Mouse (Mus musculus): ENCODE data around the gene Stxbp6. TPM values are rescaled to one million over a fixed set of nuclear protein-coding genes. Genes with fewer than 3 reads are reported as not detected.

Gene Stxbp6
- polyA plus RNA-seq, 1 experiment: not detected

DNA sequence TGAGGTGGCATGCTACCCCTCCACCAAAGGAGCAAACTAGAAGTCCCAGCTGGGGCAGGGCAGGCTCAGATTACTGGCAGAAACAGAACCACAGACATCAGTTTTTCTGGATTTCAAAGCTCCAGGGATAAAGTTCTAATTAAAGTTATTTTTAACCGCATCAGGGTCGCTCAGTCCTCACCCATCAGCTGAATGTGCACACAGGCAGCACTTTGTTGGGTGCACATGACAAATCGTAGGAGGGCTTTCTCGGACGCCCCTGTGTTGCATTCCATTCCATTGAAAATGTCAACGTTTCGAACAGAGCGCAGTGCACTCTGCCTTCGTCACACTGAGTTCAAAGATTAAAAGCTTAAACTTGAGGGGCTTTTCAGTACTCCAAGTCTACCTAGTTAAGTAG lies 84.1 kb downstream of the Stxbp6 start:
- no peaks in the 10 kb centered on the region for H3K27me3 ChIP-seq (ENCODE audit: control insufficient read depth)
- no peaks in the 10 kb centered on the region for H3K36me3 ChIP-seq (ENCODE audit: control insufficient read depth)
- H3K9me3 ChIP-seq (ENCODE audit: control insufficient read depth, low read length): no peaks in the 10 kb centered on the region
- no peak overlapping the region for H3K4me3 ChIP-seq (replicated peaks)
- no peaks in the 10 kb centered on the region for H3K4me1 ChIP-seq (ENCODE audit: control insufficient read depth)
- TF ChIP-seq TAL1 (IDR thresholded peaks at IDR 0.05; ENCODE audit: low read length): no peak
- no peak for TF ChIP-seq GATA1 (IDR thresholded peaks at IDR 0.05; ENCODE audit: low read length)

DNA sequence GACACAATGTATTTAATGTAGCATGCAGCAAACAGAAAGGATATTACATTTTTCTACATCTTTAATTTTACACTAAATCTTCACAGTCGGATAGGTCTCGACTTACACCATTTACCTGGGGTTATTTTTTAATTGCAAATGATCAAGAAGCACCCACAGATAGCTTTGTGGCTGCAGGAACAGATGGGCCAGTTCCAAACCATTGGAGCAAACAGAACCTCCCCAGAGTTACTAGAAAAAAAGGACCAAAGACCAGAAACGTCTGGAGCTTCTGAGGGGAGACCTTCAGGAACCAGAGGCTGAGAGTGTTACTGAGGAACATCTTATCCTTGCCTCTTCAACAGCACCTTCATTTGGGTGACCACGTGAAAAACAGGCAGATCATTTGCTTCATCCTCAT lies 85.5 kb downstream of the Stxbp6 start:
- no peaks in the 10 kb centered on the region for H3K36me3 ChIP-seq (ENCODE audit: control insufficient read depth)
- H3K4me3 ChIP-seq (replicated peaks): no peak overlapping the region
- H3K4me1 ChIP-seq (ENCODE audit: control insufficient read depth): no peaks in the 10 kb centered on the region
- no peaks in the 10 kb centered on the region for H3K9me3 ChIP-seq (ENCODE audit: control insufficient read depth, low read length)
- no peaks in the 10 kb centered on the region for H3K27me3 ChIP-seq (ENCODE audit: control insufficient read depth)
- no peak for TF ChIP-seq GATA1 (IDR thresholded peaks at IDR 0.05; ENCODE audit: low read length)
- TF ChIP-seq TAL1 (IDR thresholded peaks at IDR 0.05; ENCODE audit: low read length): no peak

DNA sequence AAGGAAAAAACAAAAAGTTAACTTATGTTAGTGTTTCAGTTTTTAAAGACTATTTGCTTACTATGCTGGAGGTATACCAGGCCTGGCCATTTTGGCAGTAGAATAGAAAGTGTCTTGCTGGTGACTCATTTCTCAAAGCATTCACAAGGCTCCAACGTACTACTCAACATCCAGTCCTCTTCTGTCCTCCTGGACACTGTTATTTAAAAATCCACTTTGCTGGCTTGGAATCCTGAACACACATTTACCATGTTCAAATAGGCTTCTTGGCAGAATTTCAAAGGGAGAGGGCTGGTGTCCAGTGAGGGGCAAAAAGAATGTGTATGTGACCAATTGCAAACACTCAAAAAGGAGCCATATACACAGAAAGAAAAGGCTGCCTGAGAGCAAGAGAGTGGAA lies 86.7 kb downstream of the Stxbp6 start:
- Histone ChIP-seq H3K4me1 (ENCODE audit: control insufficient read depth) (no peaks in the 10 kb centered on the region), H3K27me3 (ENCODE audit: control insufficient read depth) (no peaks in the 10 kb centered on the region), H3K9me3 (ENCODE audit: control insufficient read depth, low read length) (no peaks in the 10 kb centered on the region), H3K36me3 (ENCODE audit: control insufficient read depth) (no peaks in the 10 kb centered on the region), H3K4me3 (replicated peaks) (no peak overlapping the region)
- TF ChIP-seq GATA1 (IDR thresholded peaks at IDR 0.05; ENCODE audit: low read length): no peak
- no peak for TF ChIP-seq TAL1 (IDR thresholded peaks at IDR 0.05; ENCODE audit: low read length)

DNA sequence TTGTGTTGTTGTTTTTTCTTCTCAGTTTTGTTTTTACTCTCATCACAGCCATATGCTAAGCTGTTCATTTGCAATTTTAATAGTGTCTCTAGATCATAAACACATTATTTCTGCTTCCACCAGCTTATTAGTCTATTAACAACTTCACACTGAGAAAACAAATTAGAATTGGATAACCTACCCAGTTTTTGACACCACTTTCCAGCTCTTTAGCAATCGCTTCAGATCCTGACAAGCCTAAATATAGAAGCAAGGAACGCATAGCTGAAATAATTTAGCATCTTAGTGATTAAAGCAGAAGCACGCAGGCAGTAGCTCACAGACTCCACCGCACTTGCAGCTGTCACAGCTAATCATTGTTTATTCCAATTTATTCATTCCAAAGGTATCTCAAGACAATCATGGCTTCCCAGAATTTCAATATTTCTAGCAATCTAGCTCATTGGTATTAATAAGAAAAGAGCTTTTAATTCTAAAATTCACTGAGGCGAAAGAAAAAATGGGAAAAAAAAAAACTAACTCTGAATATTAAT lies 95.1 kb downstream of the Stxbp6 start:
- H3K4me3 ChIP-seq (replicated peaks): no peak overlapping the region
- H3K36me3 ChIP-seq (ENCODE audit: control insufficient read depth): no peaks in the 10 kb centered on the region
- no peak for TF ChIP-seq GATA1 (IDR thresholded peaks at IDR 0.05; ENCODE audit: low read length)
- TF ChIP-seq TAL1 (IDR thresholded peaks at IDR 0.05; ENCODE audit: low read length): no peak
- no peaks in the 10 kb centered on the region for H3K4me1 ChIP-seq (ENCODE audit: control insufficient read depth)
- H3K27me3 ChIP-seq (ENCODE audit: control insufficient read depth): no peaks in the 10 kb centered on the region
- H3K9me3 ChIP-seq (ENCODE audit: control insufficient read depth, low read length): no peaks in the 10 kb centered on the region

DNA sequence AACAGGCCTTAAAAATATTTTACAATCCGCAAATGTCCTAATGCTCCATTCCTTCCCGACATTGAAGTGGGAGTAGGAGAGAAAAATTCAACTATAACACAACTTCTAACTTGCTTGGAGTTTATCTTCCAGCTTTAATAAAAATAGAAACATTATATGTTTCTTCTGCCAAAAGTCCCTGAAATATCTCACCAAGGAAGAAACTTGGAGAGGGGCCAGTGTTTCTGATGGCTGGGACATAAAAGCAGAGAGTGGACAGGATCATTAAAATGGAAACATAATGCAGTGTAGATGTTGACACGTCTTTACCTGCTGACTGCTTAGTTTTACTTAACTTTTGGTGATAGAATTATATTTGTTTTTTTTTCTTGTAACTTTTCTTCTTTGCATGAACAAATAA lies 99.2 kb downstream of the Stxbp6 start:
- Histone ChIP-seq H3K9me3 (ENCODE audit: control insufficient read depth, low read length) (no peaks in the 10 kb centered on the region; the same call in 1 of the 2 replicates), H3K4me1 (ENCODE audit: control insufficient read depth) (no peaks in the 10 kb centered on the region), H3K36me3 (ENCODE audit: control insufficient read depth) (no peaks in the 10 kb centered on the region), H3K27me3 (ENCODE audit: control insufficient read depth) (no peaks in the 10 kb centered on the region), H3K4me3 (replicated peaks) (no peak overlapping the region)
- TF ChIP-seq GATA1 (IDR thresholded peaks at IDR 0.05; ENCODE audit: low read length) (no peak), TAL1 (IDR thresholded peaks at IDR 0.05; ENCODE audit: low read length) (no peak)

DNA sequence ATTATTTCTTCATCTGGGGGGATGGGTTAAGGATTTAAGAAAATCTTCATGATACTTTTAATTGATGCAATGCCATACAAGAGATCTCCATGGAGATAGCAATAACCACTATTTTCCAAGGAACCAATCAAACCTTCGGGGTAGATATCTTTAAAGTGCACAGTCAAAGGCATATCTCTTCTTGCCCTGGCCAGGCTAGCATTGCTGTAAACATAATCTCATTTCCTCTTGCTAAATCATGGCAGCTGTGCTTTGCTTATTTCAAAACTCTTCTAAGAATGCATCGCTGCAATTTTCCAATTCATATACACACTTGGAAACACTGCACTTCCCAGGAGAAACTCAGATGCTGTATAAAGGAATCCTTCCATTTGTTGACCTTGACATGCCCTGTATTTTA lies 103.0 kb downstream of the Stxbp6 start:
- Histone ChIP-seq H3K4me1 (ENCODE audit: control insufficient read depth) (no peaks in the 10 kb centered on the region), H3K4me3 (replicated peaks) (no peak overlapping the region), H3K9me3 (ENCODE audit: control insufficient read depth, low read length) (no peaks in the 10 kb centered on the region; the same call in 1 of the 2 replicates), H3K36me3 (ENCODE audit: control insufficient read depth) (no peaks in the 10 kb centered on the region), H3K27me3 (ENCODE audit: control insufficient read depth) (no peaks in the 10 kb centered on the region)
- TF ChIP-seq GATA1 (IDR thresholded peaks at IDR 0.05; ENCODE audit: low read length) (no peak), TAL1 (IDR thresholded peaks at IDR 0.05; ENCODE audit: low read length) (no peak)

DNA sequence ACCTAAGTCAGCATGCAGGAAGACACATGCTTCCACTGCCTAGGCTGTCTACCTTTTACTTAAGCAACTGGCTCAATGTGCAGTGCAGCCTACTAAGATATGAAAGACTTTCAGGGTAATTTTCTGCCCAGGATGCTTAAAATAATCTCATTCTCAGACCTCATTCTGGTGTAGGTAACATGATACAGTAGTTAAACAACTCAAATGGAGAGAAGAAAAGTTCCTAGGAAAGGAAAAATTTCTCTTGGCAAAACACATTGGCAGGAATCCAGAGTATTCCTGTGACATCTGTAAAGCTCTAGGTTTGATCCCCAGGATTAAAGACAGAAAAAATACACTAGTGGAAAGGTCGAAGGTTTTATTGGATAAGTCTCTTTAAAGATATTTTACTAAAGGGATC lies 107.1 kb downstream of the Stxbp6 start:
- TF ChIP-seq TAL1 (IDR thresholded peaks at IDR 0.05; ENCODE audit: low read length) (no peak), GATA1 (IDR thresholded peaks at IDR 0.05; ENCODE audit: low read length) (no peak)
- H3K4me1 ChIP-seq (ENCODE audit: control insufficient read depth): no peaks in the 10 kb centered on the region
- H3K9me3 ChIP-seq (ENCODE audit: control insufficient read depth, low read length): no peaks in the 10 kb centered on the region; the same call in 1 of the 2 replicates
- H3K27me3 ChIP-seq (ENCODE audit: control insufficient read depth): no peaks in the 10 kb centered on the region
- no peak overlapping the region for H3K4me3 ChIP-seq (replicated peaks)
- H3K36me3 ChIP-seq (ENCODE audit: control insufficient read depth): no peaks in the 10 kb centered on the region

DNA sequence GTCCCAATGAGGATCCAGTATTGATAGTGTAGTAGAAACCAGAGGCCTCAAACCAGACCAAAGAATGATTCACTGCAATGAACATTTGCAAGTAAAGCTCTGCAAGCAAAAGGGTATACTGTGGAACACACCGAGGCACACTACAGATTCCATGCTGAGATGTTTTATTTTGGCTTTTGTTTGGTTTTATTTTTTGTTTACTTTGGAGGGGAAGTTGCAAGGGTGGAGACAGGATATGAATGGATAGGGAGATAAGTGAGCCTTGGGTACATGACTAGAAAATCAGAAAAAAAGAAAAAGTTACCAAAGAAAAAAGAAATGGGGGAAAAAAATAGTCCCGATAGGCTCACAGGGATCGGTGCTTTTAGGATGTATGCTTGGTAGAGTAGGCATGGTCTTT lies 117.0 kb downstream of the Stxbp6 start:
- no peak for TF ChIP-seq TAL1 (IDR thresholded peaks at IDR 0.05; ENCODE audit: low read length)
- TF ChIP-seq GATA1 (IDR thresholded peaks at IDR 0.05; ENCODE audit: low read length): no peak
- Histone ChIP-seq H3K27me3 (ENCODE audit: control insufficient read depth) (no peaks in the 10 kb centered on the region), H3K4me1 (ENCODE audit: control insufficient read depth) (no peaks in the 10 kb centered on the region), H3K9me3 (ENCODE audit: control insufficient read depth, low read length) (no peaks in the 10 kb centered on the region), H3K4me3 (replicated peaks) (no peak overlapping the region), H3K36me3 (ENCODE audit: control insufficient read depth) (no peaks in the 10 kb centered on the region)

DNA sequence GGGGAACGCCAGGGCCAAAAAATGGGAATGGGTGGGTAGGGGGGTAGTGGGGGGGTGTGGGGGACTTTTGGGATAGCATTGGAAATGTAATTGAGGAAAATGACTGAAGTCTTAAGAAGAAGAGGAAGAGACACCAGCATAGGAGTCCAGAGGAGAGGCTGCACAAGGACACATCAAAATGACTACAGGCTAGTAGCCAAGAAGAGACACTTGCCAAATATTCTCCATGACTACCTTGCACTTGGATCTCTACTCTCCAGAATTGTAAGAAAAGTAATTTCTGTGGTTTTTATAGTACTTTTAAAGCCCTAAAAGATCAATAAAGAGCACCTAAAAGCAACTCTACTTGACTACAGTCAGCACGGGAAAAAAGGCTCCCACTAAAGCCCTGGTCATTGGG lies 121.4 kb downstream of the Stxbp6 start:
- TF ChIP-seq TAL1 (IDR thresholded peaks at IDR 0.05; ENCODE audit: low read length): no peak
- no peak for TF ChIP-seq GATA1 (IDR thresholded peaks at IDR 0.05; ENCODE audit: low read length)
- H3K9me3 ChIP-seq (ENCODE audit: control insufficient read depth, low read length): no peaks in the 10 kb centered on the region
- no peaks in the 10 kb centered on the region for H3K36me3 ChIP-seq (ENCODE audit: control insufficient read depth)
- no peaks in the 10 kb centered on the region for H3K4me1 ChIP-seq (ENCODE audit: control insufficient read depth)
- no peak overlapping the region for H3K4me3 ChIP-seq (replicated peaks)
- H3K27me3 ChIP-seq (ENCODE audit: control insufficient read depth): no peaks in the 10 kb centered on the region

DNA sequence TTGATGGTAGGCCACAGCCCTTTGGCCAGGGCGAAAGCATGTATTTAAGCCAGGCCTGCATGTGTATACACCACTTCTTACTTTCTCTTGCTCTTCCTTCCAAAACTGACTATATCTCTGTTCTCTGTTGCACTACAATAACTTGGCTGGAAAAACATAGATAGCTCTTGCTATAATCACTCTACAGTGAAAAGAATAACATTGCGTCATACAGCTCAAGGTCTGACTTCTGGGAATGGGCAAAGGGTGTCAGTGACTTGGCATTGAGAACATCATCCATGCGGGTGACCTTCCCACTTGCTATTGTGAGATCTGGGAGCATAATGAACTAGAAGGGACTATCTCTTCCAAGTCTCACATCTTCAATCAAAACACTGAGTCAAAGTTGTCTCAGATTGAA lies 122.4 kb downstream of the Stxbp6 start:
- Histone ChIP-seq H3K9me3 (ENCODE audit: control insufficient read depth, low read length) (no peaks in the 10 kb centered on the region), H3K36me3 (ENCODE audit: control insufficient read depth) (no peaks in the 10 kb centered on the region), H3K27me3 (ENCODE audit: control insufficient read depth) (no peaks in the 10 kb centered on the region), H3K4me3 (replicated peaks) (no peak overlapping the region), H3K4me1 (ENCODE audit: control insufficient read depth) (no peaks in the 10 kb centered on the region)
- TF ChIP-seq TAL1 (IDR thresholded peaks at IDR 0.05; ENCODE audit: low read length) (no peak), GATA1 (IDR thresholded peaks at IDR 0.05; ENCODE audit: low read length) (no peak)

Data from erythroblast, embryonic 14.5 days (primary cell).